In the genomic region with DNA sequence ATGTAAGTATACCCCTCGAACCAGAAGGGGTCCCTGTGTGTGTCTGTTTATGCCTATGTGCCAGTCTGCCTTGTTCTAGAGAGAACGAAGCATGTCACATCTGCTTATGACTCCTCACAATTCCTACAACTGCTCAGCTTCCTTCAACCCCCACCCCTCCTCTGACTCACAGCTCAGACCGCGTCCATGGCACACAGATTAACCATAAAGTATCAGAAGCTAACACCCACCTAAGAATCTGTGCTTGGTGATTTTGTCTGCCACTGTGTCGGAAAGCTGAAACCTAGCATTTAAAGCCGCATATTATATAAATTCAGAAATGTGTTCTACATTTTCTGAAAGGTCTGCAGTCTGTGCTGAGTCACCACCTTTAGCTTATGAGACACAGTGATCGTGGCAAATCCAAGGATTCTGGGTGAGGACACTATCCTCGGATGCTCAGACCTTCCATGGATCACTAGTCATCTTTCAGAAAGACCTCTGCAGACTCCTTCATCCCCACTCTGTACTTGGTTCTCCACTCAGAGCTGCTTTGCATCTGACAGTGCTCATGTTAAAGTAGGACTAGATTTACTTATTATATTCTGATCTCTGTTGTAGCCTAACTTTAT, we compare ENCODE assay signal across 19 mouse cellular contexts. TPM values are rescaled to one million over a fixed set of nuclear protein-coding genes. Genes with fewer than 3 reads are reported as not detected.
DNase-seq lines count a peak whose midpoint lies in the region; ATAC-seq and TF ChIP-seq lines count a peak whose summit lies in the region.
"Had no signal": no experiment of that assay in that cellular context is flagged by ENCODE, and none has a peak within 500 bp of the region (broad histone marks: within the 10 kb centered on the region; RNA-seq: fewer than 3 reads in every experiment).

No protein-coding gene starts in this region.

- ATAC-seq in megakaryocyte-erythroid progenitor cell, adult 5-6 weeks (replicated peaks; ENCODE audit: low FRiP score, low TSS enrichment, poor library complexity, severe bottlenecking), result no peak
- ATAC-seq: forebrain, postnatal 0 days; midbrain, embryonic 16.5 days had no signal

- H3K27ac ChIP-seq in layer of hippocampus, adult 2 months, result peak overlapping the region; percentile 57
- H3K27ac ChIP-seq: embryonic facial prominence, embryonic 15.5 days; forebrain, embryonic 10.5 days had no signal

- H3K4me3 ChIP-seq in layer of hippocampus, adult 2 months, result no peak overlapping the region
- H3K4me3 ChIP-seq: embryonic facial prominence, embryonic 15.5 days; forebrain, embryonic 10.5 days; megakaryocyte, embryonic 14.5 days had no signal

- peak; percentile 13 for DNase-seq in adrenal gland, postnatal 14 days
- no peak for DNase-seq in adrenal gland, adult 8-10 months
- peak in 1 of 2 experiments; percentile 62 for DNase-seq in layer of hippocampus, adult 2 months (ENCODE audit: low spot score in 2 of 2)
- no peak for DNase-seq in layer of hippocampus, postnatal 14 days (ENCODE audit: low spot score in 2 of 2)
- peak; percentile 72 for DNase-seq in 3T3-L1 (ENCODE audit: low read depth, low spot score)
- peak; percentile 9 to 75 for DNase-seq in left cerebral cortex, adult 8-10 months (ENCODE audit: low spot score in 2 of 2)
- no peak for DNase-seq in spleen, postnatal 10 days (ENCODE audit: low spot score in 2 of 2)
- DNase-seq: cerebellum, adult 2 months; cerebellum, postnatal 36 days; forebrain, postnatal 0 days; gastrocnemius, postnatal 25 days; heart, postnatal 10 days; retina, postnatal 1 day; thymus, postnatal 25 days had no signal

- TF ChIP-seq CTCF in layer of hippocampus, adult 2 months (conservative IDR thresholded peaks at IDR 0.05), result no peak

RNA-seq across cellular contexts. Expression of a gene that starts 47.4 kb away (rescaled TPM):
- 46.9 and 54.5 TPM in 2 replicates for total RNA-seq in adrenal gland, postnatal 14 days (2021)
- 10 to 100 TPM; 25.9 to 31.7 (median 27.8) TPM for total RNA-seq in adrenal gland, adult 8-10 months (2022)
- total RNA-seq in layer of hippocampus, adult 2 months (2021), result 10 to 100 TPM; 83.9 to 84.8 TPM
- total RNA-seq in layer of hippocampus, postnatal 14 days (2021), result 100 to 1,000 TPM; 103 to 109 TPM
- total RNA-seq in left cerebral cortex, adult 8-10 months (2022), result 10 to 100 TPM; 72.1 to 93.0 (median 81.4) TPM
- 25.1 and 27.4 TPM in 2 replicates for total RNA-seq in megakaryocyte-erythroid progenitor cell, adult 5-6 weeks (2014; fragmentation: Nextera tagmentation)
- 17.7 and 37.2 TPM in 2 replicates for total RNA-seq in megakaryocyte-erythroid progenitor cell, adult 5-6 weeks (2017)

Comparison
In these comparisons a context has a peak if more than half of its experiments do, and no peak if none do; other contexts are left out.
1. DNase-seq: peak in adrenal gland, postnatal 14 days (single experiment), 3T3-L1 (single experiment) and left cerebral cortex, adult 8-10 months (2 of 2); none in adrenal gland, adult 8-10 months (single experiment), layer of hippocampus, postnatal 14 days (0 of 2) and spleen, postnatal 10 days (0 of 2).